Mouse (Mus musculus) hindbrain, postnatal 0 days (tissue): ENCODE measurements around the gene Rtn4rl2. TPM values are rescaled to one million over a fixed set of nuclear protein-coding genes. Genes with fewer than 3 reads are reported as not detected.

Experiments
- ATAC-seq: fragments of 200-750 bp; cut with Nextera tagmentation; 2 replicates; pipeline ENCODE4 v1.8.0; 2017; ENCODE audit warnings: mild to moderate bottlenecking, moderate TSS enrichment, moderate library complexity
- DNase-seq: peaks from one replicate; pipeline ENCODE4 v3.0.0-alpha.2; 2015; ENCODE audit warnings: low spot score
- H3K27ac ChIP-seq: fragments of 300-500 bp; sonication (generic); 2 replicates; pipeline ENCODE4 v1.5.1; 2014; ENCODE audit warnings: mild to moderate bottlenecking
- H3K27me3 ChIP-seq: fragments of 300-500 bp; sonication (generic); 2 replicates; pipeline ENCODE4 v1.6.1; 2014; ENCODE audit warnings: low read length, mixed read lengths; ENCODE audit not compliant: insufficient read depth
- H3K36me3 ChIP-seq: fragments of 300-500 bp; sonication (generic); 2 replicates; pipeline ENCODE4 v1.6.1; 2014; ENCODE audit warnings: low read length, mixed read lengths; ENCODE audit not compliant: insufficient read depth
- H3K4me1 ChIP-seq: fragments of 300-500 bp; sonication (generic); 2 replicates; pipeline ENCODE4 v1.6.1; 2014; ENCODE audit warnings: antibody characterized with exemption, low read length, mixed read lengths; ENCODE audit not compliant: insufficient read depth
- H3K4me2 ChIP-seq: fragments of 300-500 bp; sonication (generic); 2 replicates; pipeline ENCODE4 v1.6.1; 2014; ENCODE audit warnings: low read depth, mild to moderate bottlenecking, low read length, moderate library complexity, mixed read lengths
- H3K4me3 ChIP-seq: fragments of 300-500 bp; sonication (generic); 2 replicates; pipeline ENCODE4 v1.5.1; 2014; ENCODE audit warnings: low read length
- H3K9ac ChIP-seq: fragments of 300-500 bp; sonication (generic); replicated peaks from 2 replicates; pipeline ENCODE4 v1.6.1; 2014; ENCODE audit warnings: mild to moderate bottlenecking, low read length, moderate library complexity, mixed read lengths
- H3K9me3 ChIP-seq: fragments of 300-500 bp; sonication (generic); 2 replicates; pipeline ENCODE4 v1.6.1; 2016; ENCODE audit warnings: low read length, mixed read lengths
- CTCF ChIP-seq: IDR thresholded peaks from 2 replicates; pipeline ENCODE4 v1.5.1; 2016; ENCODE audit warnings: antibody characterized with exemption, control low read depth, low read depth
- WGBS: fragments of 180-500 bp; shearing (Covaris S2); extraction: QIAGEN DNeasy Blood & Tissue Kit; methylation state at CpG from one replicate; pipeline ENCODE4 v1.1.7; 2014; 5-methylcytosine and 5-hydroxymethylcytosine counted together
- polyA plus RNA-seq: library from polyadenylated mRNA; unstranded; fragments of >200 nt; fragmentation: Nextera tagmentation; extraction: Ambion mirVana; gene quantifications from 2 replicates; pipeline ENCODE4 v1.2.1, GENCODE M21; 2015
- total RNA-seq: library from RNA; depleted of rRNA; stranded (reverse); fragments of >200 nt; gene quantifications from 2 replicates; pipeline ENCODE4 v1.2.3, GENCODE M21; 2014

Rtn4rl2 gene
- total and polyA plus RNA-seq, 2 experiments from 2014 or later: 4.3 to 10.1 TPM

DNA sequence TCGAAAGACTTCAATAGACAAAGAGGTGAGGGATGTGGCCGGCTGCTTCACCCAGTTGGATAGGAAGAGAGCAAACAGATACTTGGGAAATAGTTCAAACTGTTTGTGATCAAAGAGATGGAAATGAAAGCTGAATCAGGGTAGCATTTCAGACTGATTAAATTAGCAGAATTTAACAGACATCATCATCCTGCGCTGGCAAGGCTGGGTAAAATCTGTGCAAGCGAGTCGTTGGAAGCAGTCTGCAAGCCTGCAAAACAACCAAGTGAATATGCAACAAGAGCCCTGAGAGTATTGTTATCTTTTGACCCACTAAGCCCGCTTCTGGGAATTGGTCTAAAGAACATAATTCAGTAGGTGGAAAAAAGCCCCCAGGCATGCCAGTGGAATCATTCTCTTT lies 6.8 kb upstream of the Rtn4rl2 start:
- TF ChIP-seq CTCF: no peak
- Histone ChIP-seq H3K9ac (no peak overlapping the region), H3K9me3 (no peaks in the 10 kb centered on the region), H3K4me3 (no peak overlapping the region), H3K4me2 (no peak overlapping the region), H3K4me1 (no peaks in the 10 kb centered on the region; the same call in 1 of the 2 replicates), H3K27me3 (0 out of 2 replicates have a peak, but pooled peaks cover 3% of the 10 kb centered on the region), H3K27ac (no peak overlapping the region), H3K36me3 (no peaks in the 10 kb centered on the region)
- WGBS: 50% methylated on average over 6 of the region's 6 CpGs
- no peak for ATAC-seq
- no peak for DNase-seq

DNA sequence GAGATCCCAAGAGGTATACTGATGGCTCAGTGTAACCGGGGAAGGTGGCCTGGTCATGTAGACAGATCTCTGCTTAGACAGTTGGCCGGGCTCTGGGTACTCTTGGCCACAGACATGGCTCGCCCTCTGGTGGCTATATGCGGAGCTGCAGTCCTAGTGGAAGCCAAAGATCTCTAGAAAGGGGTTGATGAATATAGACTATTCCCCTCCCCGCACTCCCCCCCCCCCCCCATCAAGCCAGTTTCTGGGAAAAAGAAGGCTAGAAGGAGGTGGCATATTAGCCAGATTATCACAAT lies 3.5 kb upstream of the Rtn4rl2 start:
- no peaks in the 10 kb centered on the region; the same call in none of the 2 replicates for H3K4me1 ChIP-seq
- peak; percentile 83 for TF ChIP-seq CTCF
- no peak overlapping the region for H3K27ac ChIP-seq
- under 1% methylated on average over 5 of the region's 5 CpGs for WGBS
- no peak overlapping the region for H3K4me3 ChIP-seq
- H3K36me3 ChIP-seq: no peaks in the 10 kb centered on the region
- DNase-seq: peak; percentile 88
- no peaks in the 10 kb centered on the region for H3K9me3 ChIP-seq
- peak; percentile 33; the same call in 1 of the 2 replicates for ATAC-seq
- peaks cover 20% of the 10 kb centered on the region; the same call in 1 of the 2 replicates for H3K27me3 ChIP-seq
- H3K9ac ChIP-seq: no peak overlapping the region
- H3K4me2 ChIP-seq: no peak overlapping the region

DNA sequence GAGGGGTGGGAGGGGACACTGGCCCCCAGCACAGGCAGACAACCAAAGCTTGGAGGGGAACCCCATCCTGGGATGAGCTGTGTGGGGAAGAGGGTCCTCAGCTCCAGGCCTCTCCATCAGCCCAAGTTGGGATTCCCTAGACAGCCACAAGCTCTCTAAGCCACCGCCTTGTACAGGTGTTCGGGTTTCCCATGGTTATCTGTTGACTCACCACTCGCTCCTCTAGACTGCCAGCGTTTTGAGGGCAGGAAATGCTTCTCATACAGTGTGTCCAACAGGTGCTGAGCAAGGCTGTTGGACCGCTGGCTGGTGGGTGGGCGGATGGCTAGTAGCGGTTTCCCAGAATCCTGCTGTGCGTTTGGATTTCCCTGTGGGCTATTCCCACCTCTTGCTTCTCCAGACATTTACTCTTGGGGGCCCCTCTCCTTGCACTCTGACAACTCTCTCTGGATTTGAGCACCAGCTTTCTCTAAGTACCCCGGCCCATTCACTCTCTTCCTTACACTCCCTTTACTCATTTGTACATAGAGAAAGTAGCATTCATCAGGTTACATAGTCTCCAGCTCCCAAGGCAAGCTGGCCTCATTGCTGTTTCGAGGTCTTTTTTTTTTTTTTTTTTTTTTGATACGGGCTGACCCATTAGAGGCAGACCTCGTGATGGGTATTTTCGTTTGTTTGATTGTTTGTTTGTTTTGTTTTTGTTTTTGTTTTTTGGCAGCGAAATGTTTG lies 3.0 kb upstream of the Rtn4rl2 start:
- Histone ChIP-seq H3K4me2 (peak overlapping the region; percentile 60), H3K4me1 (no peaks in the 10 kb centered on the region; the same call in none of the 2 replicates), H3K27me3 (peaks cover 25% of the 10 kb centered on the region; the same call in 1 of the 2 replicates), H3K36me3 (no peaks in the 10 kb centered on the region), H3K27ac (no peak overlapping the region; the same call in 1 of the 2 replicates), H3K9me3 (no peaks in the 10 kb centered on the region), H3K4me3 (peak overlapping the region; percentile 32), H3K9ac (peak overlapping the region; percentile 37; the same call in 1 of the 2 replicates)
- no peak for TF ChIP-seq CTCF
- DNase-seq (no peak), ATAC-seq (0 out of 2 replicates have a peak, but pooled peaks have one; percentile 1)
- 11% methylated on average over 14 of the region's 14 CpGs for WGBS

DNA sequence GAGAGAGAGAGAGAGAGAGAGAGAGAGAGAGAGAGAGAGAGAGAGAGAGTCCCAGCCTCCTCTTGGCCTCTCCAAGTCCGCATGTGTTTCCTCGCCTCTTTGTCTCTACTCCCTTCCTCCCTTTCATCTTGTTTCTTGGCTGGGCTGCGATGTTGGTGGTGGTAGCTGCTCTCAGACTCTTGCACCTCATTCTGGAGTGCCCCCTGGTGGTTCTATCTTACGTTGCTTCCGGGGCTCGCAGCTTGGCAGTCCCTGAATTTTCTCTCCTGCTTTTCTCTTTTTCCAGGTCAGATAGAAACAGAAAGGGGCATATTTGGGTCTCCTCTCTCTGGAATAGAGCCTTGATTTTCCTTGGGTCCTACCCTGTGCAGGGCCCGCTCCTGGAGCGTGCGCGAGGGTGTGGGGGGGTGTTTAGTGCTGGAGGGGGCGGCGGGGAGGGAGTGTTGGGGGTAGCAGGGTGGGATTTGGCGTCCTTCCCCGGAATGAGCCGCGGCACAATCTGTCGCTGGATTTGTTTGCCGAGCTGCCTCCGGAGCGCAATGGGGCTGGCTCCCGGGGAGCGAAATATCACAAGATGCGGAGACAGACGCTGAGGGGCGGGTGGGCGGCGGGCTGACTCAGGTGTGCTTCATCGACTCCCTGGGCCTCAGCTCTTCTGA lies 2.3 kb upstream of the Rtn4rl2 start:
- peaks cover 30% of the 10 kb centered on the region; the same call in 1 of the 2 replicates for H3K27me3 ChIP-seq
- no peaks in the 10 kb centered on the region for H3K36me3 ChIP-seq
- H3K9ac ChIP-seq: peak overlapping the region; percentile 37; the same call in 1 of the 2 replicates
- H3K4me3 ChIP-seq: peak overlapping the region; percentile 32
- no peaks in the 10 kb centered on the region; the same call in none of the 2 replicates for H3K4me1 ChIP-seq
- ATAC-seq (peak; percentile 21; the same call in 1 of the 2 replicates), DNase-seq (peak; percentile 80)
- WGBS: under 1% methylated on average over 28 of the region's 28 CpGs
- no peak overlapping the region; the same call in 1 of the 2 replicates for H3K27ac ChIP-seq
- no peaks in the 10 kb centered on the region for H3K9me3 ChIP-seq
- peak overlapping the region; percentile 60 for H3K4me2 ChIP-seq
- peak; percentile 62 for TF ChIP-seq CTCF

DNA sequence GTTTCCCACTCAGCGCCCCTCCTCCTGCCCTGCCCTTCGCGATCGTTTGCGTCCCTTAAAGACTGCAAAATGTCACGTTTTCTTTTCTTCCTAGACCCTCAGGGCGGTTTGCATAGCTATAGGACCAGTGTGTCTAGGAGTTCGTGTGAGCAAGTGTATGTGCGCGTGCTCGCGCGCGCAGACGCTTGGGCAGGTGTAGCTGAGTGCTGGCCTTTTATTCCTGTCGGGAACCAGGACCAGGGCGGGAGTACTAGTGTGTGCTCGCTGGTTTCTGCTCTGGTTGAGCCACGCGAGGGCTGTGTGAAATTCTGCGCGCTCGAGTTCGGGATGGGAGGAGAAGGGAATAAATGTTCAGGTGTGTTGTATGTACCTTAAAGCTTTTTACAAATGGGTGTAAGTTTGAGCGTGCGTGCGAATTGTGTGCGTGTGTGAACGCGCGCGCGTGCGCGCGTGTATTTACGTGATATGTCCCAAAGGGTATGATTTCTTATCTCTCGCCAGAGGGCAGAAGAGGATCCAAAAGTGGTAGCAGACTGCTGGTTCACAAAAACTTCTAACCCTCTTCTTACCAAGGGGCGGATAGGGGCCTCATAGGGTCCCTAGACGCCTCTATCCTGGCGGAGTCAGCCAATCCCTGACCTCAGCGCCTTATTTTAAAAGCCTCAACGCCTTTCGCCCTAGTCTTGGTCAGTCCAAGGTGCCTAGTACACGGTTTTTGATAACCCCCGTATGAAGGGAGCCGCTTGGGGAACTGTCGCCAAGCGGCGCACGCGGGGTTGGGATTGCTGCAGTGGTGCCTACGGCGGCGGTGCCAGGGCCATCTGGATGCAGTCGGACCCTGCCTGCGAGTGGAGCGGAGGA lies 1.1 kb upstream of the Rtn4rl2 start:
- no peak overlapping the region for H3K27ac ChIP-seq
- under 1% methylated on average over 58 of the region's 58 CpGs for WGBS
- peak overlapping the region; percentile 97 for H3K4me2 ChIP-seq
- no peaks in the 10 kb centered on the region for H3K9me3 ChIP-seq
- H3K9ac ChIP-seq: peak overlapping the region; percentile 49
- H3K27me3 ChIP-seq: peaks cover 30% of the 10 kb centered on the region; the same call in 1 of the 2 replicates
- H3K36me3 ChIP-seq: no peaks in the 10 kb centered on the region
- TF ChIP-seq CTCF: no peak; the same call in none of the 2 replicates
- H3K4me1 ChIP-seq: no peaks in the 10 kb centered on the region; the same call in none of the 2 replicates
- ATAC-seq (peak; percentile 30), DNase-seq (peak; percentile 80)
- peak overlapping the region; percentile 65 for H3K4me3 ChIP-seq

DNA sequence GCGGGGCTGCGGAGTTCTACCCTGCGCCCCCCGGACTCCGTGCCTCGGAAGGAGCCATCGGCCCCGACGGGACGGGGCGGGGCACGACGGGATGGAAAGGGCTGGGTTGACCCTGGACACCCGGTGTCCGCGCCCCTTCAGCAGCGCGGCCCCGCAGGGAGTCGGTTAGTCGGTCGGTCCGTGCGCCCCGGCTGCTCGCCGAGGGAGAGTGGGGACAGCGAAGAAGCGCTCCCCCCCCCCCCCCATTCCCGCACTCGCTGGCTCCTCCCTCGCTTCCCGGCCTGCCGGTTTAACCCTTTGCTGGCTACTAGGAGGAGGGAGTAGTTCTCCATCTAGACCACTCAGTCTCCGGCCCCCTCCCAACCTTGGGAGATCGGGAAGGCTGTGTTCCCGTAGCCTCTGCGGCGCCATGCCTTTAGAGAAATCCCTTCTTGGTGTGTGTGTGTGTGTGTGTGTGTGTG lies 341 bp upstream of the Rtn4rl2 start:
- H3K4me1 ChIP-seq: no peaks in the 10 kb centered on the region; the same call in none of the 2 replicates
- under 1% methylated on average over 26 of the region's 39 CpGs for WGBS

More for the DNA sequence above, 341 bp upstream of the Rtn4rl2 start:
- peak; percentile 50 for ATAC-seq
- Histone ChIP-seq H3K36me3 (no peaks in the 10 kb centered on the region), H3K27ac (0 out of 2 replicates have a peak overlapping the region, but pooled peaks have one; percentile 32), H3K9me3 (no peaks in the 10 kb centered on the region), H3K4me3 (peak overlapping the region; percentile 65), H3K27me3 (peaks cover 30% of the 10 kb centered on the region; the same call in 1 of the 2 replicates), H3K4me2 (peak overlapping the region; percentile 97), H3K9ac (peak overlapping the region; percentile 49)
- peak; percentile 81 for DNase-seq
- TF ChIP-seq CTCF: no peak
